Mouse (Mus musculus) inflammation-experienced regulatory T-cells (primary cell): Measurements from ENCODE around the gene Selenop. TPM values are rescaled to one million over a fixed set of nuclear protein-coding genes. Genes with fewer than 3 reads are reported as not detected.

Experiments used
- polyA plus RNA-seq, 2 experiments: library from polyadenylated mRNA; unstranded; fragments of 100-300 nt; shearing (Covaris generic); gene quantifications; one replicate each; pipeline ENCODE4 v1.2.1; 2017

The Selenop gene
- 100 to 1,000 TPM; 151 to 160 TPM for polyA plus RNA-seq

GRCm38 (mm10) chr15:3268247-3268646 lies at the start of gene Selenop:
Gene Selenop (plus strand): TSS chr15:3268547.

GRCm38 (mm10) chr15:3303426-3303825 lies 35.1 kb downstream of the Selenop start, which contains the start of gene Ccdc152:
Gene Ccdc152 (minus strand): TSS chr15:3303526.

Other genes starting within 250 kb of the Selenop start
- gene Ccdc152, start 35.0 kb downstream of the Selenop start, polyA plus RNA-seq = under 1 TPM; 0.43 to 0.56 TPM